Mouse (Mus musculus) heart, postnatal 10 days (tissue): Measurements from ENCODE around the gene Nat8f4. TPM values are rescaled to one million over a fixed set of nuclear protein-coding genes. Genes with fewer than 3 reads are reported as not detected.

Source experiments
- DNase-seq, 2 experiments: peaks; one replicate each; pipeline ENCODE4 v3.0.0; 2021
- intact Hi-C: fragments of 180-260 bp; cut with DNase I; formaldehyde crosslinking; loops from one replicate; pipeline ENCODE4 v1.15.1; 2025
- total RNA-seq, 2 experiments: library from RNA; stranded (reverse); gene quantifications; 2 replicates each; pipeline ENCODE4 v1.2.3; 2021

Nat8f4 gene
- total RNA-seq, 2 experiments from 2014 or later: 0.98 to 1.1 TPM

DNA sequence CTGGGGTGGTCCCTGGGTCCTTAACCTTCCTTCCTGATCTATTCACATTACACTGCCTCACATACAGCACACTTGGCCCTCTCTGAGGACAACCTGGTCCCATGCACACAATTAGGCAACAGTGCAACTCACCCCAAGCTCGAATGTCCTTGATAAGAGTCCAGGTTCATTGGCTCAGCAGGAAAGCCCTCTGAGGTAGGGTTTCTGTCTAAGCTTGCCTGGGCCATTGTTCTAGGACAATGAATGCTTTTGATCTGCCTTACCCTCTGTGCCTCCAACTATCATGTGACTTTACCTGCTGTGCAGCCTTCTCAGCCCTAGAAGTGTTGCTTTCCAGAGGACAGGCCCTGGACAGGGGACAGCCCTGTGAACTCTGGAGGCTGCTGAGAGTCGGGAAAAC lies 55.4 kb downstream of the Nat8f4 start:
- DNase-seq: no peak
- intact Hi-C loops: no loop called here

Other genes with a start within 250 kb of the Nat8f4 start
- gene Nat8f7, start 191.7 kb downstream of the Nat8f4 start, total RNA-seq: under 1 TPM in 1 of 2 experiments, not detected in 1; 0.22 TPM
- gene Nat8f3, start 139.1 kb downstream of the Nat8f4 start, total RNA-seq: under 1 TPM in 1 of 2 experiments, not detected in 1; 0.36 TPM
- under 1 TPM in 1 of 2 experiments, not detected in 1; 0.30 TPM for gene Nat8f6, start 83.9 kb downstream of the Nat8f4 start, total RNA-seq
- not detected for gene Nat8f5, start 83.9 kb downstream of the Nat8f4 start, total RNA-seq
- not detected for gene Nat8, start 72.8 kb downstream of the Nat8f4 start, total RNA-seq
- gene Nat8f2, start 35.7 kb downstream of the Nat8f4 start, total RNA-seq: not detected
- 10 to 100 TPM; 12.2 to 13.4 TPM for gene Tprkb, start 7.0 kb upstream of the Nat8f4 start, total RNA-seq
- gene Nat8f1, start 10.8 kb upstream of the Nat8f4 start, total RNA-seq: 1 to 10 TPM; 1.4 to 2.1 TPM
- 10 to 100 TPM; 56.9 to 64.3 TPM for gene Dusp11, start 56.8 kb upstream of the Nat8f4 start, total RNA-seq
- gene Figla, start 111.3 kb upstream of the Nat8f4 start, total RNA-seq: not detected
- 1 to 10 TPM; 1.4 to 1.9 TPM for gene Add2, start 123.8 kb upstream of the Nat8f4 start, total RNA-seq